Mouse (Mus musculus): ENCODE measurements around the gene H2-M10.6.

Gene H2-M10.6

DNA sequence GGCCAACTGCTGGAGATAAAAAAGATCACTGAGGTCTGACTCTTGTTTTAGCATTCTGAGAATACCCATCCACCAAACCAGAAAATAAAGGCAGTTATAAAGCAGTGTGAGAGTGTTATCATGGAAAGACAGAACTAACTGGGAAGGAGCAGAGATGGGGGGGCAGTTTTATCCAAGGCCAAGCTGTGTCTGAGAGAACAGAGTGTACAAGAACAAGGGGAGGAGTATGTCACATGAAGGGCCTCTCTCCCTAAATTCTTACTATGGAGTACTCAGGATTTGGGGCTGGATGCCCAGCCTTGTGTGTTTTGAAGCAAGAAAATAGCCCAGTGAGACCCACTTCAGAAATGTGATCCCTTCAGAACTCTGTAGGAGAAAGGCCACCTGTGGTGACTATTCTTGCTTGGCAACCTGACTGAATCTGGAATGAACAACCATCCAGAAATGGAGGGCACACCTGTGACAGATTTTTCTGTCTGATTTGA, 29.0 kb downstream of the H2-M10.6 start:
- no peak for DNase-seq (ENCODE audit: low read depth, low spot score)

GRCm38 (mm10) chr17:36843696-36844095, 31.7 kb downstream of the H2-M10.6 start:
- DNase-seq (ENCODE audit: low read depth, low spot score): no peak

DNA sequence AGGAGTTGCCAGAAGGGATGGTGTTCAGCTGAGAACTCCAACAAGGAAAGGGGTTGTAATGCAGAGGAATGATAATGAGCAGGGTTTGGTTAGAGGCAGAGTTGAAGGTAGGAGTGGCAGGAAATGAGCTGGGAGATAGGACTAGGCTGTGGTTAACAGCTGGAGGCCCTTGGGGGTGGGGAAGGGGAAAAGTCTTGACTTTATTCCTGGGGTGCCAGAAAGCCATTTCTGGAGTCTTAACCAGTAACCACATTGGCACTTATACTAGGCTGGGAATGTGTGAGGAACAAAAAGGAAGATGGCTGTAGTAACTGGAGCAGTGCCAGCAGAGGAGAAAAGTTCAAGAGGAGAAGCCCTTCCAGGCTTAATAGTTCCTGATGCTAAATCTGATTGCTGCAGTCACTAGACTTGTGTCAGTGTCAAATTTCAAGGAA, 32.3 kb downstream of the H2-M10.6 start:
- DNase-seq (ENCODE audit: low read depth, low spot score): no peak

- no peak for DNase-seq (ENCODE audit: low read depth, low spot score)
Measured at GRCm38 (mm10) chr17:36844725-36845124, 32.8 kb downstream of the H2-M10.6 start.

GRCm38 (mm10) chr17:36848911-36849310, 36.9 kb downstream of the H2-M10.6 start:
- DNase-seq (ENCODE audit: low read depth, low spot score): no peak

- DNase-seq (ENCODE audit: low read depth, low spot score): no peak
Measured at GRCm38 (mm10) chr17:36849992-36850391, 38.0 kb downstream of the H2-M10.6 start.

GRCm38 (mm10) chr17:36851200-36851599, 39.2 kb downstream of the H2-M10.6 start:
- no peak for DNase-seq (ENCODE audit: low read depth, low spot score)

- DNase-seq (ENCODE audit: low read depth, low spot score): no peak
Measured at GRCm38 (mm10) chr17:36851627-36852026, 39.7 kb downstream of the H2-M10.6 start.

DNA sequence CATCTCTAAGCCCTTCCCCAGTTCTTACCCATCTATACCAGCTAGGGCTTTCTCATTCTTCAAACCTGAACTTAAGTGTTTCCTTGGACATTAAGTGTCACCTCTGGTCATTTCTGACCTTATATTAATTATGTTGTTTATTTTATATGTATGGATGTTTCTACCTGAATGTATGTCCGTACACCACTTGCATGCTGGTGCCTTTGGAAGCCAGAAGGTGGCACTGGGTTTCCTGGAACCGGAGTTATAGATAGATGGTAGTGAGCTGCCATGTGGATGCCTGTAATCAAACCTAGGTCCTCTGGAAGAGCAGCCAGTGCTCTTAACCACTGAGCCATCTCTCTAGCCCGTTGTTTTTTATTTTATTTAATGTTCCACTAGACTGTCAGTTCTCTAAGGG, 43.5 kb downstream of the H2-M10.6 start:
- DNase-seq (ENCODE audit: low read depth, low spot score): no peak

GRCm38 (mm10) chr17:36856236-36856635, 44.3 kb downstream of the H2-M10.6 start:
- DNase-seq (ENCODE audit: low read depth, low spot score): no peak

GRCm38 (mm10) chr17:36858181-36858580, 46.2 kb downstream of the H2-M10.6 start:
- DNase-seq (ENCODE audit: low read depth, low spot score): no peak

DNA sequence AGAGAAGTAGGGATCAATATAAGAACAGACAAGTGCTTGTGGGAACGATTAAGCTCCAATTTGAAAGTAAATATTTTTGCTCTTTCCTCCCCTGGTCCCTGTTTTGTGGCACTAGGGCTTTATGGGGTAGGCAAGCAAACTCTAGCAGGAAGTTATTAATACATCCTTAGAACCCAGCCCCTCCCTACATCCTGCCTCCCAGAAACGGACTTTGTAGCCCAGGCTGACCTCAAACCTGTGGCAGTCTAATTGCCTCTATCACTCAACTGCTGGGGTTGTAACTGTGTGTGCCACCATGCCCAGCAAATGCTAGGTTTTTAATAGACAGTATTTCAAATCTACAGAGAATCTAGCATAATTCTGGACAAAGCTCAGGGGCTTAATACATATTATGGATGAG, 49.7 kb downstream of the H2-M10.6 start:
- DNase-seq (ENCODE audit: low read depth, low spot score): no peak

Measured in telencephalon, adult 2 months (tissue).